Mouse (Mus musculus) telencephalon, adult 2 months (tissue): ENCODE measurements around the gene Cyp17a1.

Experiments used
- DNase-seq: peaks from one replicate; pipeline ENCODE4 v3.0.0-alpha.2; 2011; ENCODE audit warnings: low read depth, low spot score

The Cyp17a1 gene

GRCm38 (mm10) chr19:46672766-46673418, at the start of gene Cyp17a1:
Gene Cyp17a1 (minus strand): TSS chr19:46673172.
- DNase-seq = no peak

GRCm38 (mm10) chr19:46718150-46718549, 45.2 kb upstream of the Cyp17a1 start:
- no peak for DNase-seq

- no peak for DNase-seq
These were observed 42.0 kb upstream of the Cyp17a1 start for GRCm38 (mm10) chr19:46715016-46715415.

- DNase-seq = no peak
These were observed 41.3 kb upstream of the Cyp17a1 start for GRCm38 (mm10) chr19:46714234-46714633.

GRCm38 (mm10) chr19:46710614-46711013, 37.6 kb upstream of the Cyp17a1 start:
- DNase-seq = no peak

- no peak for DNase-seq
These were observed 34.6 kb upstream of the Cyp17a1 start, which contains the start of gene As3mt for GRCm38 (mm10) chr19:46707296-46708151. Gene As3mt (plus strand): TSS chr19:46707458.

- DNase-seq = no peak
These were observed 33.7 kb upstream of the Cyp17a1 start for GRCm38 (mm10) chr19:46706540-46707295.

GRCm38 (mm10) chr19:46705779-46706495, 33.0 kb upstream of the Cyp17a1 start:
- no peak for DNase-seq

GRCm38 (mm10) chr19:46701156-46701555, 28.2 kb upstream of the Cyp17a1 start:
- DNase-seq = no peak

GRCm38 (mm10) chr19:46699011-46699481, 26.1 kb upstream of the Cyp17a1 start:
- DNase-seq = peak; percentile 54

- DNase-seq = no peak
These were observed 25.0 kb upstream of the Cyp17a1 start for GRCm38 (mm10) chr19:46697840-46698517.

GRCm38 (mm10) chr19:46696943-46697342, 24.0 kb upstream of the Cyp17a1 start:
- DNase-seq = no peak

GRCm38 (mm10) chr19:46696482-46696881, 23.5 kb upstream of the Cyp17a1 start:
- DNase-seq = no peak

GRCm38 (mm10) chr19:46693146-46693545, 20.2 kb upstream of the Cyp17a1 start:
- DNase-seq = no peak

GRCm38 (mm10) chr19:46691078-46691477, 18.1 kb upstream of the Cyp17a1 start:
- no peak for DNase-seq

- DNase-seq = no peak
These were observed 17.4 kb upstream of the Cyp17a1 start for GRCm38 (mm10) chr19:46690387-46690786.

GRCm38 (mm10) chr19:46689460-46690372, 16.7 kb upstream of the Cyp17a1 start, which contains the start of gene Borcs7:
Gene Borcs7 (plus strand): TSS chr19:46689906.
- DNase-seq = peak; percentile 96

- no peak for DNase-seq
These were observed 6.9 kb upstream of the Cyp17a1 start for GRCm38 (mm10) chr19:46679720-46680383.

GRCm38 (mm10) chr19:46675641-46676040, 2.7 kb upstream of the Cyp17a1 start:
- DNase-seq = no peak
